2 mouse cellular contexts compared by ENCODE assay signal in genomic region chr3:105811146-105811545, GRCm38 (mm10).
TF ChIP-seq lines count a peak whose summit lies in the region.

No protein-coding gene starts in this region.

TF ChIP-seq in CH12.LX, 34 proteins besides CTCF, POLR2A, EP300 and RAD21:
- TF ChIP-seq MAFK (IDR thresholded peaks at IDR 0.05; ENCODE audit: insufficient replicate concordance, low read length) (peak; percentile 99), POLR2AphosphoS2 (IDR thresholded peaks at IDR 0.05; ENCODE audit: low read depth, low read length) (no peak)

TF ChIP-seq in ES-E14, 5 proteins besides CTCF, POLR2A, EP300 and RAD21:
- no peak for TF ChIP-seq HCFC1 (IDR thresholded peaks at IDR 0.05; ENCODE audit: borderline replicate concordance, insufficient read depth, low read length)
- TF ChIP-seq MAFK (IDR thresholded peaks at IDR 0.05; ENCODE audit: insufficient read depth, low read depth, low read length) = peak; percentile 81
- no peak for TF ChIP-seq ZC3H11A (IDR thresholded peaks at IDR 0.05; ENCODE audit: borderline replicate concordance, low read depth, low read length)
TF ChIP-seq in ES-E14: peak in this region for 1.
